Comparison of ENCODE assay signal across 26 mouse cellular contexts in genomic region chr6:55462394-55462793, GRCm38 (mm10).
"Had no signal": no experiment of that assay in that cellular context is flagged by ENCODE, and none has a peak within 500 bp of the region (broad histone marks: within the 10 kb centered on the region; RNA-seq: fewer than 3 reads in every experiment).

No protein-coding gene starts in this region.

- H3K9ac ChIP-seq: heart, embryonic 13.5 days; heart, embryonic 15.5 days; hindbrain, embryonic 14.5 days; kidney, embryonic 15.5 days; limb, embryonic 13.5 days; limb, embryonic 15.5 days; liver, embryonic 12.5 days; liver, embryonic 14.5 days had no signal

- ATAC-seq: hindbrain, postnatal 0 days; intestine, embryonic 16.5 days; liver, embryonic 12.5 days had no signal

- H3K27me3 ChIP-seq: limb, embryonic 13.5 days; limb, embryonic 15.5 days had no signal

- H3K9me3 ChIP-seq: heart, embryonic 13.5 days; heart, embryonic 15.5 days; kidney, embryonic 15.5 days; limb, embryonic 13.5 days; limb, embryonic 15.5 days; liver, embryonic 12.5 days had no signal

- H3K4me2 ChIP-seq: heart, embryonic 11.5 days; heart, embryonic 13.5 days; heart, embryonic 15.5 days; hindbrain, embryonic 14.5 days; kidney, embryonic 15.5 days; limb, embryonic 13.5 days; limb, embryonic 15.5 days; liver, embryonic 12.5 days had no signal

- H3K4me1 ChIP-seq: heart, embryonic 13.5 days; heart, embryonic 15.5 days; kidney, embryonic 15.5 days; limb, embryonic 15.5 days; liver, embryonic 12.5 days had no signal

- H3K4me3 ChIP-seq: heart, adult 2 months; heart, embryonic 13.5 days; heart, embryonic 15.5 days; kidney, embryonic 15.5 days; limb, embryonic 13.5 days; limb, embryonic 15.5 days; liver, embryonic 12.5 days had no signal

- H3K36me3 ChIP-seq: heart, embryonic 13.5 days; heart, embryonic 15.5 days; kidney, embryonic 15.5 days; limb, embryonic 13.5 days; limb, embryonic 15.5 days; liver, embryonic 12.5 days had no signal

- H3K27ac ChIP-seq: heart, adult 2 months; heart, embryonic 13.5 days; heart, embryonic 15.5 days; hindbrain, embryonic 14.5 days; hindbrain, postnatal 0 days; kidney, embryonic 15.5 days; kidney, postnatal 0 days; limb, embryonic 13.5 days; limb, embryonic 15.5 days; liver, embryonic 12.5 days; liver, embryonic 14.5 days had no signal

- DNase-seq: gastrocnemius, postnatal 14 days; gastrocnemius, postnatal 36 days; heart, adult 11 months; heart, adult 2 months; heart, postnatal 14 days; heart, postnatal 36 days; kidney, adult 11 months; kidney, adult 2 months; kidney, adult 9 months; kidney, postnatal 14 days; kidney, postnatal 36 days; layer of hippocampus, adult 9-11 months; layer of hippocampus, postnatal 36 days; left cerebral cortex, postnatal 4 days had no signal
